Mouse (Mus musculus) megakaryocyte, adult 5-6 weeks (primary cell): Measurements from ENCODE around the gene Klrb1c. TPM values are rescaled to one million over a fixed set of nuclear protein-coding genes. Genes with fewer than 3 reads are reported as not detected.
A peak's percentile ranks its signal among the peaks of the same experiment; 100 is the strongest.
"Not testable (repeated sequence)": the region's sequence is repeated elsewhere in the genome, so short reads cannot be mapped to it uniquely, and the experiment has no call there.

Source experiments
- ATAC-seq: 2 replicates; pipeline ENCODE4 v1.8.0; 2016; ENCODE audit warnings: mild to moderate bottlenecking, inconsistent platforms; ENCODE audit not compliant: poor library complexity, severe bottlenecking
- total RNA-seq, 2 experiments: library from RNA; stranded (forward) in 1 of 2; stranded (reverse) in 1 of 2; fragments of 153-499, 151-499 nt in 1 of 2; fragments of 221-1000, 200-1000 nt in 1 of 2; gene quantifications; 2 replicates each; pipeline versions ENCODE4 v1.2.3 to v1.2.4; 2015 to 2017

Gene Klrb1c
- total RNA-seq, 2 experiments from 2014 or later, result 4.7 to 6.8 TPM

DNA sequence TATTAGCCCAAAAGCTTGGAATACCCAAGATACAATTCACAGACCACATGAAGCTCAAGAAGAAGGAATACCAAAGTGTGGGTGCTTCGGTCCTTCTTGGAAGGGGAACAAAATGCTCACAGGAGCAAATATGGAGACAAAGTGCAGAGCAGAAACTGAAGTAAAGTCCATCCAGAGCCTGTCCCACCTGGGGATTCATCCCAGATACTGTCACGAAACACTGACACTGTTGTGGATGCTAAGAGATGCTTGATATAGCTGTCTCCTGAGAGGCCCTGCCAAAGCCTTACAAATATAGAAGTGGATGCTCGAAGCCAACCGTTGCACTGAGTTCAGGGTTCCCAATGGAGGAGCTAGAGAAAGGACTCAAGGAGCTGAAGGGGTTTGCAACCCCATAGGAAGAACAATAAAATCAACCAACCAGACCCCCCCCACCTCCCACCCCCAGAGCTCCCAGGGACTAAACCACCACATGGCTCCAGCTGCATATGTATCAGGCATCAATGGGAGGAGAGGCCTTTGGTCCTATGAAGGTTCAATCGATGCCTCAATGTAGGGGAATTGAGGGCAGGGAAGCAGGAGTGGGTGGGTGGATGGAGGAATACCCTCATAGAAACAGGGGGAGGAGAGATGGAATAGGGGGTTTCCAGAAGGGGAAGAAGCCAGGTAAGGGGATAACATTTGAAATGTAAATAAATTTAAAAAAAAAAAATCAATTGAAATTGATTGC is 29.6 kb downstream of the Klrb1c start:
- ATAC-seq, result no peak

DNA sequence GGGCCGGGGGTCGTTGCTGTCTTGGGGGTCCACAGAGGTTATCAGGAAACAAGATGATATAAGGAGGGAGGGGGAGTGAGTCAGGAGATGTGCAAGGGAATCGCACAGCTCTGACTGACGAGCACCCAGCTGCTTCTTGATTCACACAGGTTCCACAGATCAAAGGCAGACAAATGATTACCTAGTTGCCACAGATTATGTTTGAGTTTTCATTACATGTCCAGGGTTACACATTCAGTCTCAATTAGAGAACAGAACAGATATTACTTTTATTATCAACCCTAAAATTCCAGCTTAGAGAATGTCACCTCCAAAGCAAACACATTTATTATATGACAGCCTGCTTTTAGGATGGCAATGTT is 33.6 kb downstream of the Klrb1c start:
- ATAC-seq, result not testable (repeated sequence)

DNA sequence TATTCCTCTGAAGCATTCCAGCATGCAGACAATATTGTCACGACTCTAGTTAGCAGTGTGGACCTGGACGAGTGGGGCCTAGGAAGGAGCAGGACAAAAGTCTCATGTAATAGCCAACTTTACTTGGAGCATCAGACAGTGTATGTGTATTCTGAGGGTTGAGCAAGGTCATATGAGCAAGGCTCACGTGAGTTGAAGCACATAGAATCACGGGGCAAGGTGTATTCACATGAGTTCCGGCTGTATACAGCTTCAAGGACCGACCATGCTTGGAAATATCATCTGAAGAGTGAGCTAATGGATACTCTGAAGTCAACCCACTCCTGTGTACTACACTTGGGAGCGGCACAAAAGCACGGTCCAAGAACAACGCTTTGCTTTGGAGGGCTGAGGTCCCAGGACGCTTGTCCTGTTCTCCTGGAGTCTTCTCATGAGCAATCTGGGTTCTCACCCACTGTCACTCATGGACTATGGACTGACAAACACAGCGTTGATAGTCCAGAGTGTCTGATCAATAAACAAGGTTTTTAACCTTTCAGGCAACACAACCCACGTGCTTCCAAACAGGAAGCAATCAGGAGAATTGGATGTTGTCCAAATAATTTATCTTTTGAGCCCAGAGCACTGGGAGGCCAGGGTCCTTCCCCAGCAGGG is 34.1 kb downstream of the Klrb1c start:
- not testable (repeated sequence) for ATAC-seq

DNA sequence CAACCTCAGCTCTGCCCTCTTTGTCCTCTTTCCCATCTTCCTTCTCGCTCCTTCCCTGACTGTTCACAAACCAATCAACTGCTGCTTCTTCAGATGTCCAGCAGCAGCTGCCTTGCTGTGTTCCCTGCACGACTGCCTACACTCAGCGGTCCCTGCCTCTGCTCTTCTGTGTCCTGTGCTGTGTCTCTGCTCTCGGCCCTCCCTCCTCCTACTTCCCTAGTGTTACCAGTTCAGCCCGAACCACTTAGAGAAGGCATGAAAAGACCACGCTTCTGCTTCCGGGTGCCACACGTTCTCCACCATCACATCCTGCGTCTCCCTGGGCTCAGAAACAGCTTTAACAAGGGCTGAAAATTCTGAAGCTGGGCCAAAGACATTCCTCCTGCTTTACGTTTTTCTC is 34.8 kb downstream of the Klrb1c start:
- peak; percentile 91 for ATAC-seq

DNA sequence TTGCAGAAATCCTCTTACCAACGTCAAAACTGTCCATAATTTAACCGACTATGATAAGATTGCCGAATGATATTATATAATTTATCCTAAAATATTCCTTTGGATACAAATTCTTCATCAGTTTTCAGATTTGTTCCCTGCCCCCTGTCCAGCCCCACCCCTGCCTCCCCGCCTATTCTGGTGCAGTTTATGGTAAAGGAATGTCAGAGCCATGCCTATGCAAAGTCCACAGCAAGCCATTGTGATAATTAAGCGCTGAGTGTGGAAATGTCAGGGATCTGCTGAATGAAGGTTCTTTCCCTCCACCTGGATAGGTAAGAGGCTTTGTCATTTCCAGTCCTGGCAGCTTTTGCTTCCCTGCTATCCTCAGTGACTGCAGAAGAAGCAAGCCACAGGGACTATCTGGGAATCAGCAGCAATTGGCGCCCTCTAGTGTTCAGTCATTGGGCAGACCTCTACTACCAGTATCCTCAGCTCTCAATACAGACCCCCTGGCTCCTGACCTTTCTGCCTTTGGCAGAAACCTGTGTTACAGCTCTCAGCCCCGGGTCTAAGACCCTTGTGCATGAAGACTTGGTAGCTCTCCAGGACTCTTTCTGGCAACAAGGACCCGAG is 35.3 kb downstream of the Klrb1c start:
- ATAC-seq, result peak; percentile 93

DNA sequence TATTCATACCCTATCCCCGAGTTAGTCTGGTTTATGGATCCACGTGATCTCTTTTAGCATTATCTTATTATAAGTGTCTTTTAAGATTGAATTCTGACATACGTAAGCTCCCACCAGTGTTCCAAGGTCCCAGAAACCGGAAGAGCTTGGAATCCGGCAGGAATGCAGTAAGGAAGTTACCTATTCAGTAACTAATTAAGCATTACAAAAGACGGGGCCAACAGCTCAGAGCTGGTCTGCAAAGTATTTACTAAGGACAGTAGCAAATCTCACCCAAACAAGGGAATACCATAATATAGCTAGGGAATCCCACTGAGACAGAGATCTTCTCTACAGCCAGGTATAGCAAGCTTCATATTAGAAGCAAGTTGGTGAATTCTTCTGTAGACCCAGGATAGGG is 42.0 kb downstream of the Klrb1c start:
- not testable (repeated sequence) for ATAC-seq

DNA sequence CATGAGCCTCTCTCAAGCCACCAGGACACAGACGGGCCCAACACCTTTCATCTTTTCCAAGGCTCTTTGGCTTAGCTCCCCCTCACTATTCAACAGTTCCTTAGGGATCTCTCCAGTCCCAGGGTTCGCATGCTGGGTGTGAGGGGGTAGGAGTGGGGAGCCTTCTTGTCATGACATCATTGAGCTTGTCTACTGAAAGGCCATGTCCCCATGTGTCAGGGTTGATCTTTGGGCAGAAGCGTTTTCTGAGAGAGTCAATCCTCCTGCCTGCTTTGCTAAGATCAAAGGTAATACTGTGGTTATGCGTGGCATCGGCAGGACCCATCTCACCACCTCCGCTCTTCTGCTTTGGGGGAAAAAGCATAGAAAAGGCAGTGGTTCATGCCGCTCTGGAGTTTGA is 51.6 kb downstream of the Klrb1c start:
- no peak for ATAC-seq

DNA sequence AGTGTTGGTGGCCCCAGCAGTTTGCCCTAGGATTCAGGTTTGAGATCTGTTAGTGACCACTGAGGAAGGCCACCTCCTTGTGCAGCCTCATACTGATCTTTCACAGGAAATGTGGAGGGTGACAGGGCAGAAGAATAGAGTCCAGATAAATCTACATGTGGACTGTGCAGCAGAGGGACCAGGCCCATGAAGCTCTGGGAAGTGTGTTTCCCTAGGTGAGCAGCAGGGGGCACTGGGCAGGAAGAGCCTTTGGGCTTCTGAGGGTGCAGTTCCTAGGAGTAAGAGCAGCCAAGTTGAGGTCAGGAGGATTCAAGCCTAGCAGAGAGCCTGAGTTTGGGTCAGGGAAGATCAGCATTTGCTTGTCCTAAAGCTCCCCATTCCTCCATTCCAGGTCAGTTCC is 52.9 kb downstream of the Klrb1c start:
- ATAC-seq, result peak; percentile 75

DNA sequence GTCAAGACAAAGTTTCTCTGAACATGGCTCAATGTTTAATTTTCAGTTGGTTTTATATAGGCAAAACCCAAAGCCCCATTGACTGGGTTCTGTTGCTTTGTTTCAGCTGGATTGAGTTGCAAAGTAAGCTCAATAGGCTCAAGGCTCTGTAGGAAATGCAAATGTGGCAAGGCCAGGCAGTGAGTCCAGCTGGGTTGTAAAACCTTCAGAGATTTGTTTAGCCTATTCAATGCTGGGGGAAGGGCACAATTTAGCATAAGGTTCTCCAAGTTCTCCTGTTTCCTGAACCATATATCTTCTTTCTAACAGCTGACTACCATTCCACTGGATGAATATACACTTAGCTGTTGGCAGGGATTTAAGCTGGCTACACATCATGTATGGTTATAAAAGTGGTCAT is 54.1 kb downstream of the Klrb1c start:
- no peak for ATAC-seq

DNA sequence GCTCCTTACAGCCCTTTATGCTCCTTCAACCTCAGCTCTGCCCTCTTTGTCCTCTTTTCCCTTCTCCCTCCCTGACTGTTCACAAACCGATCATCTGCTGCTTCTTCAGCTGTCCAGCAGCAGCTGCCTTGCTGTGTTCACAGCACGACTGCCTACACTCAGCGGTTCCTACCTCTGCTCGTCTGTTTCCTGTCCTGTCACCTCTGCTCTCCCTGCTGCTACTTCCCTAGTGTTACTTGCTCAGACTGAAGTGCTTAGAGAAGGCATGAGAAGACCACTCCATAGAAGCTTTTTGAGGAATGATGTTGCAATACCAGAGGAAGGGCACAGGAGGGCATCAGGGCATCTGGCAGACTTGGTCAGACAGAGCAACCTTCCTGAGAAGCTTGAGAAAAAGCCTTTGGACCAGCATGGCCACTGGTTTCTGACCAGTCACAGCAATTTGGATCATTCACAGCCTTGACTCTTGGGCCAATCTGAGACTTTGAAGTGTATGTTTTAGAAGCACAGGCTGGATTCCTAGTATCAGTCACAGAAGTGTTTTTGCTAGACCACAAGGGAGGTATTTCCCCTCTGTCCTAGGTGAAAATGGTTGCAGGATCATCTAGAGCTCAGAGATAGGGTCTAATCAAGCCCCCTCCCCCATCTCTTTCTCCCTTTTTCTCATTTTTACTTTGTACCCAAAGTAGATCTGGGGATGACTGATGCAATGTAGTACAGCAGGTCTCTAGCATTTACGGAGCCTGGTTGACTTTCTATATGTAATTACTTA is 54.9 kb downstream of the Klrb1c start:
- ATAC-seq, result peak; percentile 43

DNA sequence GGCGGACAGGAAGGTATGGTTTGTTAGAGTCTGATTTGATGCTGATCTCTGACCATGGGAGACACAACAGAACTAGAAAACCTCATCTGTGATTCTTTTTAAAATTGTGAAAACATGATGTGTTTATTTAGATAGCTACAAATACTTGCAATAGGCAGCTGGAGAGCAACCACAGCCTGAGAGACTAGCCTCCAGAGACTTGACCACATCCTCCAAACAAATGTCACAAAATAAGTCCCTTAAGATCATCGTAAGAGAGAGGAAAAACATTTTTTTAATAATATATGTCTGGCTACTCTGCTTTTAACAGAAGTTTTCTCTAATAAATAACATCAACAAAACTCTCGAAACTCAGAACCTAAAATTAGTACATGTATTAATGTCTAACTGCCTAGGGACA is 57.0 kb downstream of the Klrb1c start:
- ATAC-seq, result no peak

Other genes starting within 250 kb of the Klrb1c start
- not detected in 2 replicates for gene A2ml1, start 207.6 kb downstream of the Klrb1c start, total RNA-seq (2015)
- not detected in 2 replicates for gene A2ml1, start 207.6 kb downstream of the Klrb1c start, total RNA-seq (2017)
- gene Klrb1a, start 165.7 kb downstream of the Klrb1c start, total RNA-seq (2015), result 1.8 and 2.8 TPM in 2 replicates
- gene Klrb1a, start 165.7 kb downstream of the Klrb1c start, total RNA-seq (2017), result 0.81 and 2.6 TPM in 2 replicates
- gene Clec2h, start 126.8 kb downstream of the Klrb1c start, total RNA-seq (2015), result not detected in 2 replicates
- not detected in 2 replicates for gene Clec2h, start 126.8 kb downstream of the Klrb1c start, total RNA-seq (2017)
- gene Klrb1, start 66.2 kb downstream of the Klrb1c start, total RNA-seq (2015), result 0.62 TPM in 1 of 2 replicates, not detected in the other
- 0.26 and 0.73 TPM in 2 replicates for gene Klrb1, start 66.2 kb downstream of the Klrb1c start, total RNA-seq (2017)
- gene Gm44511, start 37.1 kb upstream of the Klrb1c start, total RNA-seq (2015), result 2.7 TPM in 1 of 2 replicates, not detected in the other
- gene Gm44511, start 37.1 kb upstream of the Klrb1c start, total RNA-seq (2017), result 3.4 TPM in 1 of 2 replicates, not detected in the other
- 4.5 and 11.2 TPM in 2 replicates for gene Klrb1b, start 37.1 kb upstream of the Klrb1c start, total RNA-seq (2015)
- 2.6 and 3.6 TPM in 2 replicates for gene Klrb1b, start 37.1 kb upstream of the Klrb1c start, total RNA-seq (2017)
- 34.3 and 38.5 TPM in 2 replicates for gene Clec2i, start 98.4 kb upstream of the Klrb1c start, total RNA-seq (2015)
- gene Clec2i, start 98.4 kb upstream of the Klrb1c start, total RNA-seq (2017), result 58.0 and 59.7 TPM in 2 replicates
- gene BC035044, start 101.9 kb upstream of the Klrb1c start, total RNA-seq (2015), result 154 and 164 TPM in 2 replicates
- 141 and 149 TPM in 2 replicates for gene BC035044, start 101.9 kb upstream of the Klrb1c start, total RNA-seq (2017)
- 0.48 TPM in 1 of 2 replicates, not detected in the other for gene Clec2g, start 145.2 kb upstream of the Klrb1c start, total RNA-seq (2015)
- 1.5 TPM in 1 of 2 replicates, not detected in the other for gene Clec2g, start 145.2 kb upstream of the Klrb1c start, total RNA-seq (2017)